Mouse (Mus musculus) ovary, adult 18-20 months (tissue): ENCODE results near the gene Wdr89.
"Not testable (repeated sequence)": the region's sequence is repeated elsewhere in the genome, so short reads cannot be mapped to it uniquely, and the experiment has no call there.

Experiments
- DNase-seq: peaks from one replicate; pipeline ENCODE4 v3.0.0; 2022; ENCODE audit warnings: low spot score, mixed read lengths

Gene Wdr89

GRCm38 (mm10) chr12:75669258-75670106 lies at the start of gene Wdr89:
Gene Wdr89, minus strand, starts transcription at chr12:75669537.
- peak; percentile 100 for DNase-seq

DNA sequence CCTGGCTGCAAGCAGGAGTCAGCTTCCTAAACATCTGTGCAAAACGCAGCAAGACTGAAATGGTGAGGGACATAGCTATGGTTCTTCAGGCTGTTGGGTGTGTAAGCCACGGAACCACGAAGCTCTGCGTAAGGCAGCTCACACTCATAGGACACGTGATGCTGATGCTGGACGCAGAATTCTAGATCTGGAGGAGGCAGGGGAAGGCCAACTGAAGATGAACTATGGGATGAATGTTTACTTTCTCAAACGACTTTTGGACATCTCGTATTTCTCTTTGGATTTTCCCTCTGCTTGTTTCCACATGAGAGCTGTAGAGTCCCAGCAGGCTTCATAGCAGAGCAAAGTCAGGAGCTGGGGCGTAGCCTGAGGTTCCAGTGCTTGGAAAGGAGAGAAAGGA lies 44.3 kb upstream of the Wdr89 start:
- no peak for DNase-seq

DNA sequence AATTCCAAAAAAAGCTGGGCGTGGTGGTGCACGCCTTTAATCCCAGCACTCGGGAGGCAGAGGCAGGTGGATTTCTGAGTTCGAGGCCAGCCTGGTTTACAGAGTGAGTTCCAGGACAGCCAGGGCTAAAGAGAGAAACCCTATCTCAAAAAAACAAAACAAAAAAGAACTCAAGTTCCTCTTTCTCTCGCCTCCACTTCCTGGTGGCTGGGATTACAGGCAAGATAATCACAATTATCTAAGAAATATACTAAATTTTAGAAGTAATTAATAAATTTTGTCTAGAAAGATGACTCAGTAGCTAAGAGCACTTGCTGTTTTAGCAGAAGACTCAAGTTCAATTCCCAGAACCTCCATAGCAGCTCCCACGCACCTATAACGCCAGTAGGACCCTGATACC lies 43.6 kb upstream of the Wdr89 start:
- DNase-seq, result not testable (repeated sequence)

DNA sequence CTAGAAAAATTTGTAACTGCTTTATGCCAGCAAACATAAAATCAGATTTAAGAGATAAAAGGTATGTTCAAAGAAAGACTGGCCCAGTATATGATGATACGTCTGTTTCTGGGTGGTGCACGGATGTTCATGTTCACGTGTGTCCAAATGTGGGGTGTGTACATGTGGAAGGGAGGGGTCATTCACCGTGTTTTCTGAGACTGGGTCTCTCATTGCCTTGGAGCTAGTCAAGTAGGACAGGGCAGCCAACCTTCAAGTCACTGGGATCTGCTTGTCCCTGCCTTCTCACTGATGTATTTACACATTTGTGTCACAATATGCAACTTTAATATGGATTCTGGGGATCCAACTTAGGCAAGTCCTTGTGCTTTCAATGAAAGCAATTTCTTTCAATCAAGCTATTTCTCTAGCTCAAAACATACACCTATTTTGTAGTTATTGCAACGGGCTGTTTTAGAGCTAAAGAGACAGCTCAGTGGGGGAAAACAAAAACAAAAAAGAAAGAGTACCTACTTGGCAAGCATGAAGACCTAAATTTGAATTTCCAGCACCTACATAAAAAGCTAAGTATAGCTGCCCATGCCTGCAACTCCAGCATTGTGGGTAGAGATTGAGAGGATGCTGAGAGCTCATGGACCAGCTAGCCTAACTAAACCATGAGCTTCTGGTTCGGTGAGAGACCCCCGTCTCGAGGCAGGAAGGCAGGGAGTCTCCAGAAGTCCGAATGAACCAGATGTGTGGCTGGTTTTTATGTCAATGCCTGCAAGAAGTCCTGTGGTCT lies 41.4 kb upstream of the Wdr89 start:
- DNase-seq, result no peak

DNA sequence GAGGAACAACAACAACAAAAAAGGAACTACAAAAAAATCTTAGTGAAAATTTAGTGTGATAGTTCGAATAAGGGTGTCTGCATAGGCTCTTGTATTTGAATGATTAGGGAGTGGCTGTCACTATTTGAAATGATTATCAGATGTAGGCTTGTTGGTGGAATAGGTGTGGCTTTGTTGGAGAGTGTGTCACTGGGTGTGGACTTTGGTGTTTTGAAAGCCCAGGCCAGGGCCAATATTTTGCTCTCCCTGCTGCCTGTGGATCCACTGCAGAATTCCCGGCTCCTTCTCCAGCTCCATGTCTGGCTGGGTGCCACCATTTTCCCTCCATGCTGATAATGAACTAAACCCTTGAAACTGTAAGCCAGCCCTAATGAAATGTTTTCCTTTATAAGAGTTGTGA lies 40.2 kb upstream of the Wdr89 start:
- no peak for DNase-seq

DNA sequence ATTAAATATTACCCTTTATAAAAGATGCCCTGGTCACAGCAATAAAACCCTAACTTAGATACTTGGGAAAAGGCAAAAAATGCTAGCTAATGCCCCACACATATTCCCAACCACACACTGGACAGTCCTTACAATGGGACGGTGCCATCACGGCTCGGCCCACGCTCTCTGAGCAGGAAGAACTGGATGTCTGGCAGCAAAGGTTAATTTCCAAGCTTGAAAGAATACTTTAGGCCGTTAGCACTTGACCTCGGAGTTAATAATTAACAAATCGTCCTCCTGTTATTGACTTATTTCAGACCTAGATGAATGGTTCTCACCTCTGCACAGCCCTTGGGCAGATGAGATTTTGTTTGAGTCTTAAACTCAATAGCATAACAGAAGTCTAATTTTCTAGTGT lies 37.3 kb upstream of the Wdr89 start:
- DNase-seq, result no peak

GRCm38 (mm10) chr12:75702739-75703122 lies 33.4 kb upstream of the Wdr89 start:
- DNase-seq, result no peak

- no peak for DNase-seq
Observed at GRCm38 (mm10) chr12:75702084-75702738, 32.9 kb upstream of the Wdr89 start.

GRCm38 (mm10) chr12:75701173-75702083 lies 32.1 kb upstream of the Wdr89 start:
- peak; percentile 16 for DNase-seq

DNA sequence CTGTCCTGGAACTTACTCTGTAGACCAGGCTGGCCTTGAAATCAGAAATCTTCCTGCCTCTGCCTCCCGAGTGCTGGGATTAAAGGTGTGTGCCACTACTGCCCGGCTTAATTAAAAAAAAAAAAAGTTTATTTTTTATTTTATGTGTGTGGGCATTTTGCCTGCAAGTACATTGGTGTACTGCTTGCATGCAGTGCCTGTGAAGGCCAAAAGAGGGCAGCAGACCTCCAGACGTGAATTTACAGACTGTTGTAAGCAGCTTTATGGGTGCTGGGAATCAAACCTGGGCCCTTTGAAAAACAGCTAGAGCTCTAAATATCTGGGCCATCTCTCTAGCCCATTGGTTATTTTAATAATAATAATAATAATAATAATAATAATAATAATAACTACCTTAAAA lies 29.4 kb upstream of the Wdr89 start:
- no peak for DNase-seq

DNA sequence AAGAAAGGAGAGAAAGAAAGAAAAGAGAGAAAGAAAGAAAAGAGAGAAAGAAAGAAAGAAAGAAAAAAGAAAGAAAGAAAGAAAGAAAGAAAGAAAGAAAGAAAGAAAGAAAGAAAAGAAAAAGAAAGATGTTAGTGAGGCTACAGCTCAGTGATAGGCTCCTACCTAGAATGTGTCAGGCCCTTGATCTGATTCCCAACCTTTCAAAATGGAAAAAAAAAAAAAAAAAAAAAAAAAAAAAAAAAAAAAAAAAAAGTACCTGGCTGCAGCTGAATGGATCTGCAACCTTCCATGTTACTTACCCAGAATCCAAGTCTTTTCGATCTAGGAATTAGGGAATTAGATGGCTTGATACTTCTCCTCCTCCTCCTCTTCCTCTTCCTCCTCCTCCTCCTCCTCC lies 26.5 kb upstream of the Wdr89 start:
- DNase-seq, result not testable (repeated sequence)

- no peak for DNase-seq
Observed at GRCm38 (mm10) chr12:75689003-75689402, 19.7 kb upstream of the Wdr89 start.

- no peak for DNase-seq
Observed at GRCm38 (mm10) chr12:75687314-75687713, 18.0 kb upstream of the Wdr89 start.

- DNase-seq, result not testable (repeated sequence)
Observed at GRCm38 (mm10) chr12:75684026-75684425, 14.7 kb upstream of the Wdr89 start.

DNA sequence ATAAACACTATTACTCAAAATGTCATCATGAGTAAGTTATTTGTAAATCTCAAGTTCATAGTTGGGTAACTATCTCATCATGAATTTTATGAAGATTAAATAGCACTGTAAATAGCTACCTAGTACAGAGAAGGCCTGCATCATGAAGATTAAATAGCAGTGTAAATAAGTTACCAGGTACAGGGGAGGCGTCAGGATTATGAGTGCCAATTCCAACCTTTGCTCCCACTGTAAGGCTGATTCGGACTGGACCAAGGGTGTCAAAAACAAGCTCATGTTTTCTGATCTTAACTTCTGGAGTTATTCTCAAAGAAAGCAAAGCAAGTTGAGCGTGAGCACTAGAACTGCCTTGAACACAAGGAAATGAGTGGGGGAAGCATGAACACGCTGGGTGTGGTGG lies 14.3 kb upstream of the Wdr89 start:
- no peak for DNase-seq

- DNase-seq, result no peak
Observed at GRCm38 (mm10) chr12:75682842-75683241, 13.5 kb upstream of the Wdr89 start.

DNA sequence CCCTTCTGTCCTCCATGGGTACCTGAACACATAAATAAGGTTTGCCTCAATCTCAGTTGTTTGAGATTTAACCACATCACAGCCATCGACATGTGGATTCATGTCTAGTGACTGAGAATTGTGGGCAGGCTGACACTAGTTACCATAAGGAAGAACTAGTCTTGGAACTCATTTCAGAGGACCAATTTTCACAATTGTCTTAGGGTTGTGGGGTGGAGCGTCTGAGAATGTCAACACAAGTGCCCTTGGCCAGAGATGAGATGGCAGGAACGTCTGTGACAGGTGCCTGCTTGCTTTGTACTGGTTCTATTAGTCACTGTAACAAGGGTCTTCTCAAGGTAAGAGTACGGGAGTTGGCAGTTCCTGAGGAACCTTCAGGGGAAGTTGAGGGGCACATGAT lies 11.8 kb upstream of the Wdr89 start:
- DNase-seq, result no peak

GRCm38 (mm10) chr12:75678393-75678792 lies 9.1 kb upstream of the Wdr89 start:
- no peak for DNase-seq

DNA sequence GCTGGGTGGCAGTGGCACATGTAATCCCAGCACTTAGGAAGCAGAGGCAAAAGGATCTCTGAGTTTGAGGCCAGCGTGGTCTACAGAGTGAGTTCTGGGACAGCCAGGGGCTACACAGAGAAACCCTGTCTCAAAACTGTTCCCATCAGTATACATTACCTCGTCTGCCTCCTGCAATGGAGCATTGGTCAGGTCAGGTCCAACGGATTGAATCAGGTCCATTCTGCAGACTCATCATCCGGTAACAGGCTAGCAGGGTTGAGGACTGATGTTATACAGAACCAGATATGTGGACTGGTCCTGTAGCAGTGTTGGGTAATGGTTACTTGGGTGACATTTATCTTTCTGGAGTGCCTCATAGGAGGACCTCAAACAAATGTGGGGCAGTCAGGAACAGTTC lies 3.3 kb upstream of the Wdr89 start:
- DNase-seq, result no peak

GRCm38 (mm10) chr12:75671759-75672315 lies 2.5 kb upstream of the Wdr89 start:
- DNase-seq, result no peak

DNA sequence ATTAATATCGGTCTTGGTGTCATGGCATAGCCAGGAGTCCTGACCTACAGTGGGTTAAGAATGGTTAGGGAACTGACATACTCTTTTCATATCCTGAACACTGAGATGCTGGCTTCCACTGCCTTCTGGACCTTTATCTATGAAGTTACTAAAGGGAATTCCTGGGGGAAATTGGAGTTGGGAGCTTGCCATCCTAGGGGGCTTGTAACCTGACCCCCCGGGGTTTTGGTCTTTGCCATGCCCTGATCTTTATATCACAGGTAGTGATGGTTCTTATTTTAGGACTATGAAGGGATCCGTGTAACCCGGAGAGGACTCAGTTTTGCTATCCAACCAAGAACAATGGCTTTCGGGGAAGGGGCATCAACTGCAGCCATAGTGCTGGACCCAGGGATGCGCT lies 1.3 kb upstream of the Wdr89 start:
- no peak for DNase-seq

- DNase-seq, result no peak
Observed at GRCm38 (mm10) chr12:75668916-75669257, 450 bp downstream of the Wdr89 start.
